Mouse (Mus musculus) forebrain, embryonic 14.5 days (tissue): Measurements from ENCODE around the gene Bicc1. TPM values are rescaled to one million over a fixed set of nuclear protein-coding genes. Genes with fewer than 3 reads are reported as not detected.

Experiments used
- ATAC-seq: fragments of 200-750 bp; cut with Nextera tagmentation; 2 replicates; pipeline ENCODE4 v1.8.0; 2017; ENCODE audit warnings: mild to moderate bottlenecking, moderate library complexity
- DNase-seq: peaks from one replicate; pipeline ENCODE4 v3.0.0-alpha.2; 2015; ENCODE audit warnings: low spot score
- H3K27ac ChIP-seq: fragments of 300-500 bp; sonication (generic); 2 replicates; pipeline ENCODE4 v1.5.1; 2014; ENCODE audit warnings: low read depth, mild to moderate bottlenecking, control low read depth, low read length, moderate library complexity
- H3K27me3 ChIP-seq: fragments of 300-500 bp; sonication (generic); replicated peaks from 2 replicates; pipeline ENCODE4 v1.6.1; 2014; ENCODE audit warnings: low read length, control low read depth, mixed read lengths; ENCODE audit not compliant: control insufficient read depth, insufficient read depth
- H3K36me3 ChIP-seq: fragments of 300-500 bp; sonication (generic); 2 replicates; pipeline ENCODE4 v1.6.1; 2014; ENCODE audit warnings: low read length, control low read depth; ENCODE audit not compliant: control insufficient read depth, insufficient read depth
- H3K4me1 ChIP-seq: fragments of 300-500 bp; sonication (generic); 2 replicates; pipeline ENCODE4 v1.6.1; 2014; ENCODE audit warnings: antibody characterized with exemption, low read length, control low read depth; ENCODE audit not compliant: control insufficient read depth, insufficient read depth
- H3K4me2 ChIP-seq: fragments of 300-500 bp; sonication (generic); 2 replicates; pipeline ENCODE4 v1.6.1; 2014; ENCODE audit warnings: mild to moderate bottlenecking, control low read depth, low read length
- H3K4me3 ChIP-seq: fragments of 300-500 bp; sonication (generic); 2 replicates; pipeline ENCODE4 v1.5.1; 2014; ENCODE audit warnings: low read depth, low read length, control low read depth
- H3K9ac ChIP-seq: fragments of 300-500 bp; sonication (generic); 2 replicates; pipeline ENCODE4 v1.6.1; 2014; ENCODE audit warnings: mild to moderate bottlenecking, low read length, control low read depth, moderate library complexity
- H3K9me3 ChIP-seq: fragments of 300-500 bp; sonication (generic); replicated peaks from 2 replicates; pipeline ENCODE4 v1.6.1; 2016; ENCODE audit warnings: low read length, control low read depth, mixed read lengths; ENCODE audit not compliant: control insufficient read depth
- WGBS: fragments of 180-500 bp; shearing (Covaris S2); extraction: QIAGEN DNeasy Blood & Tissue Kit; methylation state at CpG from one replicate; pipeline ENCODE4 v1.1.7; 2014; 5-methylcytosine and 5-hydroxymethylcytosine counted together
- polyA plus RNA-seq: library from polyadenylated mRNA; unstranded; fragments of >200 nt; fragmentation: Nextera tagmentation; extraction: Ambion mirVana; gene quantifications from 2 replicates; pipeline ENCODE4 v1.2.1, GENCODE M21; 2014

Gene Bicc1
- polyA plus RNA-seq, 1 experiment from 2014 or later, result 3.2 TPM

- Histone ChIP-seq H3K27ac (peak overlapping the region; percentile 54; the same call in 1 of the 2 replicates), H3K4me3 (no peak overlapping the region), H3K9me3 (no peaks in the 10 kb centered on the region), H3K4me2 (no peak overlapping the region), H3K9ac (no peak overlapping the region), H3K27me3 (no peaks in the 10 kb centered on the region), H3K4me1 (no peaks in the 10 kb centered on the region), H3K36me3 (no peaks in the 10 kb centered on the region)
- 94% methylated on average over 2 of the region's 2 CpGs for WGBS
- no peak for ATAC-seq
- no peak for DNase-seq
These were observed 165.4 kb downstream of the Bicc1 start for GRCm38 (mm10) chr10:70994135-70994497.

GRCm38 (mm10) chr10:70993497-70994134 is 165.9 kb downstream of the Bicc1 start:
- ATAC-seq, result peak; percentile 73; the same call in 1 of the 2 replicates
- DNase-seq, result peak; percentile 81
- Histone ChIP-seq H3K27ac (no peak overlapping the region), H3K36me3 (no peaks in the 10 kb centered on the region), H3K4me2 (no peak overlapping the region), H3K4me3 (no peak overlapping the region), H3K9ac (no peak overlapping the region), H3K4me1 (no peaks in the 10 kb centered on the region), H3K9me3 (no peaks in the 10 kb centered on the region), H3K27me3 (no peaks in the 10 kb centered on the region)
- WGBS, result 68% methylated on average over 6 of the region's 6 CpGs

GRCm38 (mm10) chr10:70987396-70987795 is 172.1 kb downstream of the Bicc1 start:
- no peaks in the 10 kb centered on the region for H3K27me3 ChIP-seq
- no peak overlapping the region for H3K9ac ChIP-seq
- H3K9me3 ChIP-seq, result no peaks in the 10 kb centered on the region
- no peak for DNase-seq
- no peaks in the 10 kb centered on the region for H3K36me3 ChIP-seq
- ATAC-seq, result no peak
- H3K4me1 ChIP-seq, result no peaks in the 10 kb centered on the region
- H3K27ac ChIP-seq, result no peak overlapping the region
- no peak overlapping the region for H3K4me3 ChIP-seq
- WGBS, result 75% methylated on average over 5 of the region's 5 CpGs
- H3K4me2 ChIP-seq, result no peak overlapping the region

- no peaks in the 10 kb centered on the region for H3K9me3 ChIP-seq
- no peaks in the 10 kb centered on the region for H3K36me3 ChIP-seq
- H3K4me2 ChIP-seq, result no peak overlapping the region
- H3K4me1 ChIP-seq, result no peaks in the 10 kb centered on the region
- no peaks in the 10 kb centered on the region for H3K27me3 ChIP-seq
- no peak for ATAC-seq
- WGBS, result 91% methylated on average over 11 of the region's 11 CpGs
- no peak overlapping the region for H3K9ac ChIP-seq
- no peak overlapping the region for H3K4me3 ChIP-seq
- no peak overlapping the region for H3K27ac ChIP-seq
- DNase-seq, result no peak
These were observed 176.3 kb downstream of the Bicc1 start for GRCm38 (mm10) chr10:70983036-70983670.

- Histone ChIP-seq H3K4me3 (no peak overlapping the region), H3K36me3 (no peaks in the 10 kb centered on the region), H3K9me3 (no peaks in the 10 kb centered on the region), H3K27ac (no peak overlapping the region), H3K4me2 (no peak overlapping the region), H3K27me3 (no peaks in the 10 kb centered on the region), H3K9ac (no peak overlapping the region), H3K4me1 (no peaks in the 10 kb centered on the region)
- no peak for ATAC-seq
- 92% methylated on average over 7 of the region's 7 CpGs for WGBS
- DNase-seq, result no peak
These were observed 177.3 kb downstream of the Bicc1 start for GRCm38 (mm10) chr10:70982156-70982555.

GRCm38 (mm10) chr10:70979657-70980056 is 179.8 kb downstream of the Bicc1 start:
- Histone ChIP-seq H3K9ac (no peak overlapping the region), H3K27me3 (no peaks in the 10 kb centered on the region), H3K9me3 (no peaks in the 10 kb centered on the region), H3K4me1 (no peaks in the 10 kb centered on the region), H3K27ac (no peak overlapping the region), H3K4me2 (no peak overlapping the region), H3K4me3 (no peak overlapping the region), H3K36me3 (no peaks in the 10 kb centered on the region)
- DNase-seq (no peak), ATAC-seq (no peak)
- WGBS, result 94% methylated on average over 8 of the region's 8 CpGs

- Histone ChIP-seq H3K9me3 (no peaks in the 10 kb centered on the region), H3K27ac (no peak overlapping the region), H3K4me2 (no peak overlapping the region), H3K4me1 (no peaks in the 10 kb centered on the region), H3K4me3 (no peak overlapping the region), H3K36me3 (no peaks in the 10 kb centered on the region), H3K27me3 (no peaks in the 10 kb centered on the region), H3K9ac (no peak overlapping the region)
- no peak for DNase-seq
- ATAC-seq, result no peak
- WGBS, result 89% methylated on average over 6 of the region's 6 CpGs
These were observed 182.4 kb downstream of the Bicc1 start for GRCm38 (mm10) chr10:70977141-70977540.

GRCm38 (mm10) chr10:70976633-70977032 is 182.9 kb downstream of the Bicc1 start:
- Histone ChIP-seq H3K9me3 (no peaks in the 10 kb centered on the region), H3K4me2 (no peak overlapping the region), H3K4me3 (no peak overlapping the region), H3K9ac (no peak overlapping the region), H3K27me3 (no peaks in the 10 kb centered on the region), H3K4me1 (no peaks in the 10 kb centered on the region), H3K36me3 (no peaks in the 10 kb centered on the region), H3K27ac (no peak overlapping the region)
- ATAC-seq (no peak), DNase-seq (no peak)
- 83% methylated on average over 9 of the region's 9 CpGs for WGBS

- H3K4me3 ChIP-seq, result no peak overlapping the region
- no peak overlapping the region for H3K27ac ChIP-seq
- no peaks in the 10 kb centered on the region for H3K36me3 ChIP-seq
- ATAC-seq (no peak), DNase-seq (no peak)
- no peaks in the 10 kb centered on the region for H3K27me3 ChIP-seq
- 89% methylated on average over 11 of the region's 11 CpGs for WGBS
- H3K4me2 ChIP-seq, result no peak overlapping the region
- no peak overlapping the region for H3K9ac ChIP-seq
- no peaks in the 10 kb centered on the region for H3K4me1 ChIP-seq
- H3K9me3 ChIP-seq, result no peaks in the 10 kb centered on the region
These were observed 188.3 kb downstream of the Bicc1 start for GRCm38 (mm10) chr10:70971156-70971555.
